Mouse (Mus musculus) megakaryocyte progenitor cell, adult 5-6 weeks (primary cell): ENCODE data around the gene Zbtb25. TPM values are rescaled to one million over a fixed set of nuclear protein-coding genes. Genes with fewer than 3 reads are reported as not detected.

ENCODE experiments used
- ATAC-seq: replicated peaks from 2 replicates; pipeline ENCODE4 v1.8.0; 2016; ENCODE audit warnings: mild to moderate bottlenecking, moderate TSS enrichment, inconsistent platforms; ENCODE audit not compliant: poor library complexity
- total RNA-seq, 2 experiments: library from RNA; stranded (forward) in 1 of 2; stranded (reverse) in 1 of 2; fragments of 157-497, 149-512 nt in 1 of 2; fragments of 200-1000 nt in 1 of 2; gene quantifications; 2 replicates each; pipeline versions ENCODE4 v1.2.3 to v1.2.4; 2015 to 2017

The Zbtb25 gene
- total RNA-seq, 2 experiments from 2014 or later = 15.2 to 39.7 TPM

DNA sequence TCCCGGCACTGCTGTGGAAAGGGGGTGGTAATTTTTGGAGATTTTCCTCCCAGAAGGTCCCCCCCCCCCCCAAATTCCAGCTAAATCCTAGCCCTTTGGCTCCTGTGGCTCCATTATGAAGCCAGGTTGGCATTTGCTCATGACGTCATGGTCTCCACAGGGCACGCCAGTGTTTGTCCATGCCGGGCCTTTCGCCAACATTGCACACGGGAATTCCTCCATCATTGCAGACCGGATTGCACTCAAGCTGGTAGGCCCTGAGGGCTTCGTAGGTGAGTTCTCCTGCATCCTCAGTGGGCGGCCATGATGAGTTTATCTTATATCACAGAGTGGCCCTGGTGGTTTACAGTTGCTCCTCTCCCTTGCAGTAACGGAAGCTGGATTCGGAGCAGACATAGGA, 65.9 kb downstream of the Zbtb25 start:
- ATAC-seq = no peak

DNA sequence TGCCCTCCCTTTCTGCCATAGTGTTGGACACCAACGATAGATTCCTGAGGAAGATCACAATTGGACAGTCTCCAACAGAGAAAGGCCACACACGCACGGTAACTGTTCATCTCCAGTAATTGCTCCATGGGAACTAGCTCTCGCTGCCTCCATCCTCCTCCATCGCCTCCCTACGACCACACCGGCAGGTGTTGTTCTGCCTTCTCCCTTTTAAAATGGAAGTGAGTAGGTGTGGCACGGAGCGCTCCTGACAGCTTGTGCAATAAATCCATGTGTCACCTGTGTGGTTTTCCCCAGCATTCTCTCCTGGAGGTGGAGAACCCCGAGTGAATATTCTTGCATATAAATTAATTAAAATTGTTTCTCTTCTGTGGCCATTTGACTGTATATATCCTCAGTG, 69.0 kb downstream of the Zbtb25 start:
- no peak for ATAC-seq

DNA sequence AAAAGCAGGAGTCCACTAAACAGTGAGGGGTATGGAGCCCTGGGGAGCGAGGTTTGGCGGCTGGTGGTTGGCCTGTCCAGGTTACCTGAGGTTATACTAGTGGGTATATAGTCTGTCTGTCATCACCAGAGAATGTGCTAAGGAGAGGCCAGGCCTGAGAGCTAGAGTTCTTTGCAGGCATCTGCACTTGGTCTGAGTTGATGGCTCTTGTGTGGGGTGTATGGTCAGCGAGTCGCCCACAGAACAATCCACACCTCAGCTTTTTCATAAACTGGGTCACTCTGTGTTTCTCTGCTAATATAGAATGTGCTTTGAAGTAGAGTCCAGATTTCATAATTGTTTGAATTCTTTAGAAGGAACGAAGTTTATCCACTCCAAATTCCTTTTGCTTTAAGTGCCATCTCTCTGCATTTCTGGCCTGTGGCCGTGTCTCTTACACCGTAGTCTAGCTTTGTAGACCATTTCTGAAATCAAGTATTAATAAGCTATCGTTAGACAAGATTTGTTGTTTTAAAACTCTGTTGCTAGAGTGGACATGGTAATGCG, 70.0 kb downstream of the Zbtb25 start:
- no peak for ATAC-seq

DNA sequence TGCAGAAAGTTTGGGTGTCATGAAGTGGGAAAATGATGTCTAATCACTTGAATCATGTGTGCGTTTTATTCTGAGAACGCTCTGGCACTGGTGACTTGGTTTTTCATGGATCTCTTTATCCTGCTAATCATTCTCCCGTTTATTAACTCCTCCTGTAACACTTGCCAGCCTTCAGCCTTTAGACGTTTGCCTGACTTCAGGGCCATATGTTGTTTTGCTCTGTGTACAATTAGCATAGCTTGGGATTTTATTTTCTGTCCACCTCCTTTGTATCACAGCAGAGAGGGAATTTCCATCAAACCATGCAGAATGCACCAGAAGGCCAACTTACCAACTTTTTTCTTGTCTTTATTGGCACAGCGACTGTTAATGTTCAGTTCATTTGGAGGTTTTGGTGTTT, 71.6 kb downstream of the Zbtb25 start:
- ATAC-seq = no peak

Other genes with a start within 250 kb of the Zbtb25 start
- not detected in 2 replicates for gene Esr2, start 192.3 kb downstream of the Zbtb25 start, total RNA-seq (2015)
- not detected in 2 replicates for gene Esr2, start 192.3 kb downstream of the Zbtb25 start, total RNA-seq (2017)
- not detected in 2 replicates for gene Tex21, start 122.9 kb downstream of the Zbtb25 start, total RNA-seq (2015)
- 0.14 TPM in 1 of 2 replicates, not detected in the other for gene Tex21, start 122.9 kb downstream of the Zbtb25 start, total RNA-seq (2017)
- 90.1 and 113 TPM in 2 replicates for gene Mthfd1, start 114.3 kb downstream of the Zbtb25 start, total RNA-seq (2015)
- 137 and 191 TPM in 2 replicates for gene Mthfd1, start 114.3 kb downstream of the Zbtb25 start, total RNA-seq (2017)
- 0.24 and 0.35 TPM in 2 replicates for gene Akap5, start 44.7 kb downstream of the Zbtb25 start, total RNA-seq (2015)
- gene Akap5, start 44.7 kb downstream of the Zbtb25 start, total RNA-seq (2017) = 0.25 and 0.74 TPM in 2 replicates
- 14.8 and 17.7 TPM in 2 replicates for gene Zbtb1, start 664 bp upstream of the Zbtb25 start, total RNA-seq (2015)
- 12.7 and 18.0 TPM in 2 replicates for gene Zbtb1, start 664 bp upstream of the Zbtb25 start, total RNA-seq (2017)
- 6.9 and 8.3 TPM in 2 replicates for gene Hspa2, start 34.6 kb upstream of the Zbtb25 start, total RNA-seq (2015)
- 18.2 and 19.9 TPM in 2 replicates for gene Hspa2, start 34.6 kb upstream of the Zbtb25 start, total RNA-seq (2017)
- 0.39 and 0.72 TPM in 2 replicates for gene Ppp1r36, start 47.9 kb upstream of the Zbtb25 start, total RNA-seq (2015)
- 0.24 TPM in 1 of 2 replicates, not detected in the other for gene Ppp1r36, start 47.9 kb upstream of the Zbtb25 start, total RNA-seq (2017)
- gene Plekhg3, start 161.3 kb upstream of the Zbtb25 start, total RNA-seq (2015) = 11.1 and 13.6 TPM in 2 replicates
- gene Plekhg3, start 161.3 kb upstream of the Zbtb25 start, total RNA-seq (2017) = 13.7 and 13.9 TPM in 2 replicates